Mouse (Mus musculus) NIH3T3 (cell line): Measurements from ENCODE around the gene Gm29797.

ENCODE experiments used
- DNase-seq: peaks from one replicate; pipeline ENCODE4 v3.0.0-alpha.2; 2012; ENCODE audit warnings: low read depth

The Gm29797 gene

DNA sequence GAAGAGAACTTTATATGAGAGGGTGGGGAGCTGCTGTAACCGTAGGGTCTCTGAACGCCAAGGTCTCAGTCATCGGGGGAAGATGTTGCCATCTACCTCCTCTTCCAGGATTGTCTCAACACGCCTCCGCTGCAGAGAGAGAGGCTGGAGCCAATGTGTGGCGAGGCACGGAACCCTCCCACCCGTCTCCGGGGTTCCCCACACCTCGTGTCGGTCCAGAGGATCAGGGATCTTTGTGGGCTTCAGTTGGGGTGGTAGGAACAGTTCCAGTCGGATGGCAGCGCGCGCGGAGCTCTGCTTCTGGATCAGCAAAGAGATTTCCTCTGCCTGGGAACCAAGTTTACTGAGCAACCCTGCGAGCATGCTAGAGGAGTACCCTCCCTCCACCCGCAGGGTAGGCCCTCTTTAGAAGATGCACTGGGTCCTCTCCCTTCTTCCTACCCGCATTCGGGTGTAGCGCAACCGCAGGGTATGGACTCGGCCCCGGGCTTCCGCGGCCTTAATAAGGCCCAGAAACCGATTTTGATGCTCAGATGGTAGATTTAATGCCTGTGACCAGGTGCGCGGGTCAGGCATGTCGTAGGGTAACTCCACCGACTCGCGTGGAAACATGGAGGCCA is 40.1 kb downstream of the Gm29797 start:
- no peak for DNase-seq

DNA sequence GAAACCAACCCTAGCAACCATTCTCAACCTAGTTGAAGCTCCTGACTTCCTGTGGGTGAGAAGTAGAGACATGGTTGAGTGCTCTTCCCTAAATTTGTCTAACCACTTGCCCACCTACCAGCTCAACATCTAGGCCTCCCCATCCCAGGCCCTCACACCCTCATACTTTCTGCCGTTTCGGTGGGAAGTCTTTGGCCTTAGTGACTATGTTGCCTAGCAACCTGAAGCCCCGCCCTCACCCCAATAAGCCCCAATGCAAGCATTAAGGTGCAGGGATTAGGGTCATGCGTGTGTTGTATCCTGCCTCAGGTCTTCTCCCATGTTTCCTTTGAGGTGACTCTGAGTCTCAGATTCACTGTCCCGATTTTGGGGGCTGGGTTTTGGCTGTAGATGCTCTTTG is 41.4 kb downstream of the Gm29797 start, which contains the start of gene Lkaaear1:
TSS of gene Lkaaear1 (minus strand) at position 202 of the 400 bp plus-strand sequence.
- no peak for DNase-seq

DNA sequence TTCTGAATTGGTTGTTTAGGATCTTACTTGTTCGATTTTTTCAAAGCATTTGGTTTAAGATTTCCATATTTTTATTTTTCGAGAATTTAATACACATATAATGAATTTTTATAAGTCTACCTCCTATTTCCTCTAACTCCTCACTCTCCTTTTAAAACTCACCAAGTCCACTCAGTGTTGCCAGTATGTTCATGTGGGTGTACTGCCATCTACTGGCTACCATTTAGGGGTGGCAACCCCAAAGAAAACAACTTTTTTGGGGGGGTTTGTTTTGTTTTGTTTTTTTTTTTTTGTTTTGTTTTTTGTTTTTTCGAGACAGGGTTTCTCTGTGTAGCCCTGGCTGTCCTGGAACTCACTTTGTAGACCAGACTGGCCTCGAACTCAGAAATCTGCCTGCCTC is 49.8 kb downstream of the Gm29797 start:
- DNase-seq = peak; percentile 64
